Mouse (Mus musculus): ENCODE results near the gene 5330417C22Rik.

5330417C22Rik gene

GRCm38 (mm10) chr3:108466425-108466824, 69.9 kb downstream of the 5330417C22Rik start:
- ATAC-seq (ENCODE audit: low TSS enrichment): no peak

- ATAC-seq (ENCODE audit: low TSS enrichment): peak; percentile 61; the same call in 1 of the 2 replicates
Observed at GRCm38 (mm10) chr3:108458866-108459265, 77.5 kb downstream of the 5330417C22Rik start.

- no peak for ATAC-seq (ENCODE audit: low TSS enrichment)
Observed at GRCm38 (mm10) chr3:108458380-108458779, 78.0 kb downstream of the 5330417C22Rik start.

- ATAC-seq (ENCODE audit: low TSS enrichment): no peak
Observed at GRCm38 (mm10) chr3:108454172-108454571, 82.2 kb downstream of the 5330417C22Rik start.

- no peak for ATAC-seq (ENCODE audit: low TSS enrichment)
Observed at GRCm38 (mm10) chr3:108451969-108452368, 84.4 kb downstream of the 5330417C22Rik start.

- no peak for ATAC-seq (ENCODE audit: low TSS enrichment)
Observed at GRCm38 (mm10) chr3:108445366-108445705, 91.0 kb downstream of the 5330417C22Rik start.

- ATAC-seq (ENCODE audit: low TSS enrichment): peak; percentile 95
Observed at GRCm38 (mm10) chr3:108444698-108445365, 91.5 kb downstream of the 5330417C22Rik start, which contains the start of gene Sars. Gene Sars (minus strand): TSS chr3:108445209.

- ATAC-seq (ENCODE audit: low TSS enrichment): peak; percentile 66
Observed at GRCm38 (mm10) chr3:108444029-108444428, 92.3 kb downstream of the 5330417C22Rik start.

- no peak for ATAC-seq (ENCODE audit: low TSS enrichment)
Observed at GRCm38 (mm10) chr3:108436380-108436714, 100.0 kb downstream of the 5330417C22Rik start.

- ATAC-seq (ENCODE audit: low TSS enrichment): no peak
Observed at GRCm38 (mm10) chr3:108435701-108436379, 100.5 kb downstream of the 5330417C22Rik start.

GRCm38 (mm10) chr3:108433881-108434495, 102.3 kb downstream of the 5330417C22Rik start:
- ATAC-seq (ENCODE audit: low TSS enrichment): no peak

GRCm38 (mm10) chr3:108433188-108433880, 103.0 kb downstream of the 5330417C22Rik start:
- ATAC-seq (ENCODE audit: low TSS enrichment): peak; percentile 24; the same call in 1 of the 2 replicates

- ATAC-seq (ENCODE audit: low TSS enrichment): peak; percentile 92
Observed at GRCm38 (mm10) chr3:108432542-108433187, 103.7 kb downstream of the 5330417C22Rik start.

- ATAC-seq (ENCODE audit: low TSS enrichment): no peak
Observed at GRCm38 (mm10) chr3:108425624-108426018, 110.7 kb downstream of the 5330417C22Rik start.

- ATAC-seq (ENCODE audit: low TSS enrichment): no peak
Observed at GRCm38 (mm10) chr3:108424944-108425623, 111.3 kb downstream of the 5330417C22Rik start.

- ATAC-seq (ENCODE audit: low TSS enrichment): peak; percentile 71
Observed at GRCm38 (mm10) chr3:108423844-108424801, 112.2 kb downstream of the 5330417C22Rik start.

GRCm38 (mm10) chr3:108423006-108423405, 113.3 kb downstream of the 5330417C22Rik start:
- ATAC-seq (ENCODE audit: low TSS enrichment): peak; percentile 36

GRCm38 (mm10) chr3:108415831-108416223, 120.5 kb downstream of the 5330417C22Rik start:
- peak; percentile 70 for ATAC-seq (ENCODE audit: low TSS enrichment)

- peak; percentile 55 for ATAC-seq (ENCODE audit: low TSS enrichment)
Observed at GRCm38 (mm10) chr3:108414857-108415830, 121.2 kb downstream of the 5330417C22Rik start, which contains the start of gene Celsr2. Gene Celsr2 (minus strand): TSS chr3:108415552.

Measured in frontal cortex, adult (tissue).